Mouse (Mus musculus): ENCODE results near the gene Pak7. TPM values are rescaled to one million over a fixed set of nuclear protein-coding genes. Genes with fewer than 3 reads are reported as not detected.
"Not testable (repeated sequence)": the region's sequence is repeated elsewhere in the genome, so short reads cannot be mapped to it uniquely, and the experiment has no call there.

The Pak7 gene
- total RNA-seq (2015) (not detected in 2 replicates), total RNA-seq (2017) (not detected in 2 replicates)

DNA sequence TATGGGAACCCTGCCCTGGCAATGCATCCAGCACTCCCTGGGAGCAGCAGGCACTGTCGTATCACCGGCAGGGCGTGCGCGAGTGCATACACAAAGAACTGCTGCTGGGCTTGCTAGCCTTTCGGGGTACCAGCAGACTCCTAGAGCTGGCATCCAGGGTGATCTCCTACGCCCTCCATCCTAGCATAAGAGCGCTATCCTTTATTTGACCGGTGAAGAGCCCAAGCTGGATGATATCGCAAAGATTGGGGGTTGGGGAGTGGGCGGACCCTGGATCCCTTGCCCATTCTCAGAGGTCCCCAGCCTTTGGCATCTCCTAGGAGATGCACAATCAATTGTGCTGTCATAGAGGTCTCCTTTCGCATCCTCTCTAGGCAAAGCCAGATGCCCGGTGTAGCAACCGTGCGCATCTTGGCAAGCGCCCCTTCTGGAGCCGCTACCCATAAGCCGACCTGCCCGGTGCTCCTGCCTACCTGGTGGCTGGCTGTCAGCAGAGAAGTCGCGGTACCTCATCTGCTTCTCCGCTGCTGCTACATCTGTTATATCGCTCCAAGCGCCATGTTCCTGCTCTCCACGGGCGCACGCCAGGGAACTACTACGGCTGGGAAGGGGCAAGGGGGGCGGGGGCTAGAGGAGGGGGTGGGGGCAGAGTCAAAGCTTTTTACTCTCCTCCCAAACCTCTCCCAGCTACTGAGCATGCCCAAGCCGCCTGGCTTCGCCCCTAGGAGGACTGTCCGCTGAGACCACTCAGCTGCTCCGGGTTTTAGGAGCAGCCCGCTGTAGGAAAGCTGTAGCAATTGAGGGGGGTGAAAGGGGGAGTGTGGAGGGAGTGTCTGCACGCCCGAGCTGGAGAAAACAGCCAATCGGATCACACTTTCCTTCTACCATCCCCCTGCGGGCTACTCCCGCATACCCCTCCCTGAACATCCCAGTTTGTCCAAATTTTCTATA, at the start of gene Pak7:
Gene Pak7 (minus strand): TSS at position 787 of the 951 bp plus-strand sequence.
- no peak for ATAC-seq (ENCODE audit: poor library complexity, severe bottlenecking)

DNA sequence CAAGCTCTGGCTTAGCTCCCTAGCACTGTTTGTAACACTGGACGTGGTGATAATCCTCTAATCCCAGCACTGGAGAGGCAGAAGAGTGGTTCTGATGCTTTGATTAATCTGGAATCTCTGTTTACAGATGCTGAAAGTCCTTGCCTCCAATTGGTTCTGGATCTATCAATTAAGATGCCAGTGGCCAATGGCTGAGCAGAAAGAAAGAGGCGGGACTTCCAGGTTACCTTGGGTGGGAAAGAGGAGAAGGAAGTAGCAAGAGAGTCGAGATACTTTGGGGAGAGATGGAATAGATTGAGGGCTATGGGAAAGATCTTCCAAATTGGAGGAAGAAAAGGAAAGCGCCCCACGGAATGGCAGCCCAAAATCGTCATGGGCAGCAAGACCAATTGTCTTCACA, 37.8 kb upstream of the Pak7 start:
- ATAC-seq (ENCODE audit: poor library complexity, severe bottlenecking) = no peak

DNA sequence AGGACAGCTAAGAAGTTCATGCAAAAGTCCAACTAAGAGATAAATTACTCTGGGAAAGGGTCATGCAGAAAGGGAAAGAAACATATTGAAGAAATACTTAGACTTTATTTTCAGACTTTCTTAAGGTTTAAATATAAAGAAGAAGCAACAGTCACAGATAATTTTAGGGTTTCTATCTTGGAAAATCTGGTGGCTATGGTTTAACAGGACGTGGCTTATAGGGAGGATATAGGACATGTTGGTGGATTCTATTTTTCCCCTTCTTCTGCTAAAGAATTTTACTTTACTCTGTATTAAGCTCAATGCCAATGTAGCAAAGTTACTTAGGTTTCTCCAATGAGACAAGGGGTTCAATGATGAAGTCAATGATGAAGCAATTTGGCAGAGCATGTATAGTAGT, 31.8 kb upstream of the Pak7 start:
- ATAC-seq (ENCODE audit: poor library complexity, severe bottlenecking) = no peak

DNA sequence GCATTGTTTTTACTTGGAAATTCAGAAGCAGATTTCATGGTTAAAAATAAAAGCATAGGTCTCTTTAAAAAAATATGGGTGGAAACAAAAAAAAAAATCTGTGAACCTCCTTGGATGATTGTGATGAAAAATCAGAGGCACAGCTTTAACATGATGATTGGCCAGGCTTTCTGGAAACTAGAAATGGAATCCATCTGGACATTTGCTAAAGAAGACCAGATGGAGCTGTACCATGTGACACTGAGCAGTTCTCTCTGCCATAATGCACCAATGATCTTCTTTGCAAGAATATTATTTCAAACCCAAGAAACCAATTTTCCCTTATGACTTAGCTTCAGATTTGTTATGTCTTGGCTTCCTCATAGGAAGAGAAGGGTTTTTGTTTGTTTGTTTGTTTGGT, 28.6 kb upstream of the Pak7 start:
- ATAC-seq (ENCODE audit: poor library complexity, severe bottlenecking) = no peak

DNA sequence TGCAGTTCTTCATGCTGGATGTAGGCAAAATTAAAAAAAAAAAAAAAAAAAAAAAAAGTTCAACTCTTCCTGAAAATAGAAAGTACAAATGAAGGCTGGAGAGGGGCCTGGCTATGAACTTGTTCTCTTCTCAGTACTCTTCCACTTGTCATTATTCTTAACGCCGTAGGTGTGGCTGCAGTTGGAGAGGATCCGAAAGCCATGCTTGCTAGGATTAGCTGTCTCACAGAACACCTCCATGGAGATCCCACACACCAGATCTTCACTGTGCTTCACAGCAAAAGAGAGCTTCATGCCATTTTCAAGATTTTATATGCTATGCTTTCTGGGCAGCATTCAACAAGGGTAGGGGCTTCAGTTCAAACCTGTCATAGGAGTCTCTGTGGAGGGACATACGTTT, 14.8 kb upstream of the Pak7 start:
- no peak for ATAC-seq (ENCODE audit: poor library complexity, severe bottlenecking)

DNA sequence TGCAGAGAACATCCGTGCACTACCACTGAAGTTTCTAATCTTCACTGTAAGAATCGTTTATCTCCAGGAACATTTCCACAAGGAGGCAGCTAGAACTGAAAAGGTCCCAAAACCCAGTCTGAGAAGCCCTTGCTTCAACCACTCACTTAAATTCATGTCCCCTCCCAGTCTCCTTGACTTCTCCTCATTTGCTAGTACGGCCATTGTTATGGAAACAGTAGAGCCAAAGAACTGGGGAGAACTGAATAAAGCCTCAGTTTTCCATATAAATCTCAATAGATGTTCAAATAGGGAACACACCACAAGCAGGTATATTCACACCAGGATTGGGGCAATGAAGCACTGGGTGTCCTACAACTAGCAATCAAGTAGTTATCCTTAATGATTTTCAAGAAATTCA, 12.4 kb downstream of the Pak7 start:
- no peak for ATAC-seq (ENCODE audit: poor library complexity, severe bottlenecking)

DNA sequence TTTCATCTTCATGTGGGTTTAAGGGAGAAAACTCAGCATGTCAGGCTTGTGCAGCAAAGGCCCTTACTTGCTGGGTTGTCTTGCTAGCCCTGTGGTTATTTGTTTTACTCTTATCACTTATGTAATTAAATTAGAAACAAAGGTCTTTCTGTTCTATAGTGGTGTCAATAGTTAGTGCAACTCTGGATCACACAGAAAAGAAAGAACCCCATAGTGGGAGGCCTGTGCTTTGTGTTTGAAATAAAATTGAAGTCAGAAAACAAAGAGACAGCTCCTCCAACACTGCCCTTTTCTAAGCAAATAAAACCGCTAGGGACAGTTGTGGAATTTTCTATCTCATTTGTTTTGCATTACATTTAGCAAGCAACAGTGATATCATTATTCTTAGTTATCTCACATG, 15.4 kb downstream of the Pak7 start:
- ATAC-seq (ENCODE audit: poor library complexity, severe bottlenecking) = no peak

DNA sequence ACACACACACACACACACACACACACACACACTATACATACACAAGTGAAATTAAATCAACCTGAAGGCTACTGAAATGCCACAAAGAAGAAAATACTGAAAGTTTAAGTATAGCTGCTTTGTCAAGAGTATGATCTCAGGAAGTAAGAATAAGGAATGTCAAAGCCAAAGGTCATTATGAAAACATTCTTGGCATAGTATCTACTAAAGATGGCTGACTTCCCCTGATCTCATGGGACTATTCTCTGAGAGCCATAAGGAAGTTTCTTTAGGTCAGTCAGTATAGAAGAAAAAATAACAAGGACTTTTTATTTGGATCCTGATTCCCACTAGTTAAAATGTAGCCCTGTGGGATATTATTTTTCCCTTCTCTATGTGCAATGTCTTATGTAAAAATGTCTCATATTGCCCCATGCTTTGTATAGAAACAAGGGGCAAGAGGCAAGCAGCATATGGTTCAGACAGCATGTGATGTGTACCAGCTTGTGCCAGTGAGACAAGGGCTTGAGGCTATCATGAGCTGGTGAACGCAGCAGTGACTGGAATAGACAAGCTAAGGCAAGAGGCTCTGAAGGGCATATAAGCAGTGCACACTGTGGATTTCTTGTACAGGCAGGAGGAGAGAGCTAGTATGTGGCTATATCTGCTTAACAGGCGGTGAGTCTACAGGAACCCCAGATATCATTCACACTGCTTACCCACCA, 36.2 kb downstream of the Pak7 start:
- no peak for ATAC-seq (ENCODE audit: poor library complexity, severe bottlenecking)

DNA sequence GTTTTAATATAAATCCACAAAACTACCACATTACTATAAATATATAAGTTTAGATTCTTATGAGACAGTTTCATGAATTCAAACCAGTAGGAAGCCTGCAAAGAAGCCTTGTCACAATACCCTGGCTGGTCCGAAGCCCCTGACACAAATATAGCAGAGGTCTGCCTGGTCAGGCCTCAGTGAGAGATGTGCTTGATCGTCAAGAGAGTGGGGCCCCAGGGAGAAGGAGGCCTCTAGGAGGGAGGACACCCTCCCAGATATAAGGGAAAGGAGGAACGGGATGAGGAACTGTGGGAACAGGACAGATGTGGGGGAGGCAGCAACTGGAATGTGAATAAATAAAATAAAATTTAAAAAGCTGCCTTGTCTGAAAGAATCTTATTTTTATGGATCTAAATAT, 37.3 kb downstream of the Pak7 start:
- ATAC-seq (ENCODE audit: poor library complexity, severe bottlenecking) = no peak

DNA sequence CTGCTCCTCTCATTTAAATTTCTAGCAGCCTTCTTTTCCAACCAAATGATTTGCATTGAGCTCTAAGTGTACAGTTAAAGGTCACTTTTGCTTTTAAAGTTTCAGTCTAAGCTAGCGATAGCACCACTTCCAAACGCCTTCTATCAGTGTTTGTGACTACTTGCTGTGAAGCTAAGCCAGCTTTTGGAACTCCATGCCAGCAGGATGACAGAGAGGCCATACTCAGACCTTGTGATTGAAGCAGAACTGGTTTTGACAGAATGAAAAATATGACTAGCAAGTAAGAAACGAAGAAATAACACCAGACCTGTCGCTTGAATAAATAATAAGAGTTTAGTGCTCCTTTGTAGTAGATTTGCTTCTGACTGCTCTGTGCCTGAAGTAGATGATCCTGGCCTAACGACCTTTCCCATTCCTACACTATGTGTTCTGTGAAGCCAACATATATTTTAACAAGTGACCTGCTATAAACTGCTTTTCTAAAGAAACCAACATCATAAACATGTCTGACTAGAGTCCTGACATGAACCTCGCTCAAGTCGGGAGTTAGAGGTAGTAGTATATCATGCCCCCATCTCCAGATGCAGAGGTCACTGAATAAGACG, 38.0 kb downstream of the Pak7 start:
- no peak for ATAC-seq (ENCODE audit: poor library complexity, severe bottlenecking)

DNA sequence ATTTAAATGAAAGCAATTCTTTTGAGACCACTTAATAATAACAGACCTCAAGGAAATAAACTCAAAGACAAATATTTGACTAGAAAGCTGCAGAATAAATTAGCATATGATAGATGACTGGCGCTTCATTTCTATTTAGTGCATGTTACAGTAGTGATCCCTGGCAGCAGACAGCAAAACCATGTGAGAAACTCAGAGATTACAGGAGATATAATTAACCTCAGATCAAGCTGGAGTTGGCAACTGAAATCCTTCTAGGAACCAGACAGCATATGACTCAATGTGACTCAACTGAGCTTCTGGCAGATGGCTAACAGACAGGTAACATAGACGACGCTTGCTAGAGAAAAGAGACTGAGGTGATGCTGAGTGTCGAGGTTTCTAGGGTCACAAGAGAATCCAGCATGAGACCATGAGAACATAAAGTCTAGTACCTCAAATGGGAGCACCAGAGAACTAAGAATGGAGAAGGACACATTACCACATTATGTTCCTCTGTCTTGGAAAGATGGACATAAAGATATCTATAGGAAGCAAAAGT, 43.5 kb downstream of the Pak7 start:
- not testable (repeated sequence) for ATAC-seq (ENCODE audit: poor library complexity, severe bottlenecking)

DNA sequence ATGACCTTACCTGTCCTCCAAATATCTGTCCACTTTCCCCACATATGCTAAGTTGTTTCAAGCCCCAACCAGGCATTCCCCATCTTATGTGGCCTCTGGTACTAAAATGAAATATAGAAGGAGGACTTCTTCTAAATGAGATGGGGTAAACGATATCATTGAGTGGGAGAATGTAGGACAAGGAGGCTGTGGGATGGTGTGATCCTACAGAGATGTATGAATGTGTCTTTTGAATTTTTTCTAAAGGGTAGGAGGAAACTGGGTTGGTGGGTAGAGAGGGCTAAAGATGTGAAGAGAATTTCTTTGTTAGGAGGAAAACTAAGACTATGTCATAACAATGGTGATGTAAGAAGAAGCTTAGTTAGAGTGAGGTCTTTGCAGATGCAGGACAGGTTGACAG, 57.8 kb downstream of the Pak7 start:
- ATAC-seq (ENCODE audit: poor library complexity, severe bottlenecking) = no peak

DNA sequence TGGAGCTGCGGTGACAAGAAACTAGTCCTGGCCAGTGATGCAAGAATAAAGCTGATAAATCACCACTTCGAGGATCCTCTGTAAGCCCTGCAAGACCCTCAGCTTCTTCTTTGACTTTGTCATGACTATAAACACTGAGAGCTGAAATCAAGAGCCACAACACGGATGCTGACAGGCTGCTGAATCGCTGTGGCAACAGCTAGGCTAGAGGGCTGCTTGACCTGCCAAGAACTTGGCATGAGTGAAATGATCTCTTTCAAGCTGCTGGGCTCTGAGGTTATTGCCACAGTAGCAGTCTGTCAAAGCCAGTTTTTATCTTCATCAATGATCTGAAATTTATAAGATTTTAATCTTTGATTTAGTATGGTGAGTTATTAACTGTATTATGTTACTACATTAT, 62.1 kb downstream of the Pak7 start:
- ATAC-seq (ENCODE audit: poor library complexity, severe bottlenecking) = no peak

DNA sequence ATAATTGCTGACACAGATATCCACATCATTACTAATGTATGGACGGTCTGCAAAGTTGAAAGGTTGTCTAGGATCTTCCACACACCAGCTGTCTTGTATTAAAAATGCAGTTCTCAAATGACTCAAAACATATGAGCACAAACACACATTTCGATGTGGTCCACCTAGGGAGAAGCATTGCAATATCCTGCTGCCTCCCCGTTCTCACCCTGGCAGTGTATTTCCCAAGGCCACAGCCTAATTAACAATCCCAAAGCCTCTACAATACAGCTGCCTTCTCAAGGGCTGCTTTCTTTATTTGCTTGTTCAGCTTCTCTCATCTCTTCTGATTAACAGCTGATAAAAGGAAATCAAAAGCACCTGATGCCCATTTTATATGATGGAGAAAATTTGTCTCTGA, 78.5 kb downstream of the Pak7 start:
- no peak for ATAC-seq (ENCODE audit: poor library complexity, severe bottlenecking)

DNA sequence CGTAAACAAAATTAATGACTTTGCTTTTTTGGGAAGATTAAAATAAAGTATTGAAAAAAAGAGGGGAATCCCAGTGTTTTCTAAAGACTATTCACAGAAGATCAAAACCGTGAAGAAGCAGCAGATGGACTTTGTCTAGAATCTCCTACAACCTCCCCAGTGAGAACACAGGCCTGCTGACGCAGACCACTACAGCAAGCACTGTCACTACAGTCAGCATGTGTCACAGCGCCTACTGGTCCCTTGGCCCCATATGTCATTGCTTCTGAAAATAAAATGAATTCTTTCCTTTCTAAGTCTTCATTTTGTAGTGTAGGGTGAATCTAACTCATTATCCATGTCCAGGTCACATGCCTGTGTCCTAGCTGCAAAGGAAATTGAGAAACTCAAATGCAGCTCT, 79.0 kb downstream of the Pak7 start:
- ATAC-seq (ENCODE audit: poor library complexity, severe bottlenecking) = no peak

DNA sequence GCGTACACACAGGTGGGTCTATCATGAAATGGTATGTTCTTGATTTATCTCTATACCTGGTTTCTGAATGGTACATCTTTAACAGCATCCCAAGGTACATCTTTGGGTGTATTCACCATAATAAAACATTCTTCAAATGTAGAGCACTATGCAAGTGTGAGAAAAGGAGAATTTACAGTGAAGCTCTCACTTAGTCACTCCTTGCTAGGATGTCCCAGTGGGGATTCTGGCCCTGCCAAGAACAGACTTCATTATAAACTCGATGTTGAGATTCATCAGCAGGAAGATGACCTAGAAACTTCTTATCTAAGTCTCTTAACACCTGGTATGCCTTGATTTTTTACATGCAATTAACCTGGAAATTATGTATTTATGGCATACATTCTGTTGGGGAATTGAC, 85.6 kb downstream of the Pak7 start:
- no peak for ATAC-seq (ENCODE audit: poor library complexity, severe bottlenecking)

DNA sequence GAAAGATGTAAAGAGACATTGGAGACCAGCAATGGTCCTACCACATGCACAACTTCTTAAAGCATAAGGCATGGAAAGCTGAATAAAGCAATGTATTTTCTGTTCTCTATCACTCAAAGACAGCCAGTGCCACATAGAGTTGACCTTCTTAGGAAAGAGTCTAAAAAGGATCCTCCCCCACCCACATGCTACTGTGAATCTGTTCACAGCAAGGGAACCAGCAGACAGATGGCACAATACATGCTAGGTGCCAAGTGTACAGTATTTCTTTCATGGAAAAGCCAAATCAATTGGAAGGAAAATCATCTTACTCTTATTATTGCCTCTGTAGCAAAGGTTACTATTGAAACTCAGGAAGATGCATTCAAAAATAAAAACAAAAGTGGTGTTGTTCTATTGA, 86.4 kb downstream of the Pak7 start:
- no peak for ATAC-seq (ENCODE audit: poor library complexity, severe bottlenecking)

DNA sequence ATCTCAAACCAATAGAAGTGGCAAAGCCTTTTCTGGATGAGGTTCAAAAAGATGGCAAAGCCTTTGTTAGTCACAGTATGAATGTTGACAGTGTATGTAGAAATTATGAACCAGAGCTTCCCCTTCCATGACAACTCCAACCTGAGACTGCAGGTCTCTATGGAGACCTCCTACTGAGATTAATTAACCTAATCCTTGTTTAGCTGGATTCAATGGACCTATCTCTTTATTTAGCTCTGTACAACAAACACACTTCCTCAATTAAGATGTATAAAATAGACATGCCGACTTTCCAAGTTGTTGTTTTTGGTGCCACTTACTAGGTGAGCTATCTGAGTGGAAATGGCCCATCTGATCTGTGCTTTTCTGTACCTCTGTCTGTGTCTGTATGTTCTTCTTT, 90.4 kb downstream of the Pak7 start:
- ATAC-seq (ENCODE audit: poor library complexity, severe bottlenecking) = no peak

DNA sequence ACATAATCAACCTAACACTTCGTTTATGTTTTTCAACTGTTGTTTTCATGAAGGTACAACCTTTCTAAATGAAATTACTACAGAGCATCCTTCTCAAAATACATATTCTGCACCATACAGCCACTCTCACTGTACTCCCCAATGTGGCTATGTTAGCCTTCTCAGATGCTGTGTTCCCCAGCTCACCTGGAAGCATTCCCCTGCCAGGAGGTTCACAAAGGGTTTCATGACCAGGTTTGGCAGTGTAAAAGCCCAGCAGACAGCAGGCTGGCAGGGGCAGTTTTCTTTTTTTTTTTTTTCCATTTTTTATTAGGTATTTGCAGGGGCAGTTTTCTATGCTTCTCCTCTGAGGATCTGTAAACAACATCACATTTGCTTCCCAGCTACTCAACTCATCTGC, 105.7 kb downstream of the Pak7 start:
- no peak for ATAC-seq (ENCODE audit: poor library complexity, severe bottlenecking)

DNA sequence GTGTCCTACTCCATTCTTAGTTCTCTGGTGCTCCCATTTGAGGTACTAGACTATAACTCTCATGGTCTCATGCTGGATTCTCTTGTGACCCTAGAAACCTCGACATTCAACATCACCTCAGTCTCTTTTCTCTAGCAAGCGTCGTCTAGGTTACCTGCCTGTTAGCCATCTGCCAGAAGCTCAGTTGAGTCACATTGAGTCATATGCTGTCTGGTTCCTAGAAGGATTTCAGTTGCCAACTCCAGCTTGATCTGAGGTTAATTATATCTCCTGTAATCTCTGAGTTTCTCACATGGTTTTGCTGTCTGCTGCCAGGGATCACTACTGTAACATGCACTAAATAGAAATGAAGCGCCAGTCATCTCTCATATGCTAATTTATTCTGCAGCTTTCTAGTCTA, 145.8 kb downstream of the Pak7 start:
- not testable (repeated sequence) for ATAC-seq (ENCODE audit: poor library complexity, severe bottlenecking)

DNA sequence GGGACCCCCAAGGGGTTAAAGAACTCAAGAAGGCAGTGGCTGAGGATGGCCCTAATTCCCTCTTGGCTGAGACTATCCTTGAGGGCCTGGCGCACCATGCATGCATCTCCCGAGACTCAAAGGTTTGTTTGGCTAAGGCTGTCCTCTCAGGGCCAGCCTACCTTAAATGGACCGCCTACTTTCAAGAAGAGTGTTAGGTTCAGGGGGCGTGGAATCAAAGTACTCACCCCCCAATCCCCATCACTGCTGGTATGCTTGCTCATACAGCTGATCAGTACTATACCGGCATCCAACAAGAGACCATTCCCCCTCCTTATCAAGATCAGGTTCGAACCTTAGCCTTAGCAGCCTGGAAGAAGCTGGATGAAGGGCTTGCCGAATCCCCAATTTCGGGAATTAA, 156.5 kb downstream of the Pak7 start:
- ATAC-seq (ENCODE audit: poor library complexity, severe bottlenecking) = no peak

DNA sequence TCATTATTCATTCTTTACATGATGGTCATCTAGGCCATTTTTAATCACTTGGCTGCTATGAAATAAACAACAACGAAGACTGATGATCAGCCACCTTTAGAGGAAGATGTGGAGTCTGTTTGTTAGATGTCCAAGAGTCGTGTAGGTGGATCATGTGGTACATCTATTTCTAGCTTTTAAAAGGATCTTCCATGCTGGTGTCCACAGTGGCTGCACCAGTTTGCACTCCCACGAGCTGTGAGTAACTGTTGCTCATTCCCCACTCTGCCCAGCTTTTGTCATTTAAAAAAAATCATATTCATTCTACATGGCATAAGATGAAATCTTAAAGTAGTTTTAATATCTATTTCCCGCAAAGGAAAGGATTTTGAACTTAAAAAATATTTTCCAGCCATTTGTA, 183.7 kb downstream of the Pak7 start:
- no peak for ATAC-seq (ENCODE audit: poor library complexity, severe bottlenecking)
